Mouse (Mus musculus) midbrain, postnatal 0 days (tissue): ENCODE results near the gene Fam118a. TPM values are rescaled to one million over a fixed set of nuclear protein-coding genes. Genes with fewer than 3 reads are reported as not detected.

Experiments used
- ATAC-seq: fragments of 200-750 bp; cut with Nextera tagmentation; 2 replicates; pipeline ENCODE4 v1.8.0; 2017; ENCODE audit warnings: moderate number of reproducible peaks, mild to moderate bottlenecking, moderate TSS enrichment, moderate library complexity; ENCODE audit not compliant: low FRiP score
- DNase-seq: peaks from one replicate; pipeline ENCODE4 v3.0.0-alpha.2; 2015; ENCODE audit warnings: low spot score
- H3K27ac ChIP-seq: fragments of 300-500 bp; sonication (generic); 2 replicates; pipeline ENCODE4 v1.5.1; 2014; ENCODE audit warnings: low read depth, mild to moderate bottlenecking, low read length, mixed read lengths
- H3K27me3 ChIP-seq: fragments of 300-500 bp; sonication (generic); 2 replicates; pipeline ENCODE4 v1.6.1; 2014; ENCODE audit warnings: low read length, control low read depth, mixed read lengths; ENCODE audit not compliant: insufficient read depth
- H3K36me3 ChIP-seq: fragments of 300-500 bp; sonication (generic); 2 replicates; pipeline ENCODE4 v1.6.1; 2014; ENCODE audit warnings: low read length, control low read depth, mixed read lengths; ENCODE audit not compliant: insufficient read depth
- H3K4me1 ChIP-seq: fragments of 300-500 bp; sonication (generic); 2 replicates; pipeline ENCODE4 v1.6.1; 2014; ENCODE audit warnings: mild to moderate bottlenecking, control low read depth, antibody characterized with exemption, low read length, mixed read lengths; ENCODE audit not compliant: insufficient read depth
- H3K4me2 ChIP-seq: fragments of 300-500 bp; sonication (generic); 2 replicates; pipeline ENCODE4 v1.6.1; 2014; ENCODE audit warnings: low read depth, mild to moderate bottlenecking, low read length, mixed read lengths; ENCODE audit not compliant: poor library complexity, severe bottlenecking
- H3K4me3 ChIP-seq: fragments of 300-500 bp; sonication (generic); 2 replicates; pipeline ENCODE4 v1.5.1; 2014; ENCODE audit warnings: low read depth, mild to moderate bottlenecking, low read length, moderate library complexity
- H3K9ac ChIP-seq: fragments of 300-500 bp; sonication (generic); replicated peaks from 2 replicates; pipeline ENCODE4 v1.6.1; 2014; ENCODE audit warnings: mild to moderate bottlenecking, low read length, moderate library complexity, mixed read lengths; ENCODE audit not compliant: poor library complexity, severe bottlenecking
- H3K9me3 ChIP-seq: fragments of 300-500 bp; sonication (generic); 2 replicates; pipeline ENCODE4 v1.6.1; 2016; ENCODE audit warnings: low read length, control low read depth
- CTCF ChIP-seq: IDR thresholded peaks from 2 replicates; pipeline ENCODE4 v1.5.1; 2016; ENCODE audit warnings: antibody characterized with exemption, mild to moderate bottlenecking
- WGBS: fragments of 180-500 bp; shearing (Covaris S2); extraction: QIAGEN DNeasy Blood & Tissue Kit; methylation state at CpG from one replicate; pipeline ENCODE4 v1.1.7; 2014; 5-methylcytosine and 5-hydroxymethylcytosine counted together
- polyA plus RNA-seq: library from polyadenylated mRNA; unstranded; fragments of >200 nt; fragmentation: Nextera tagmentation; extraction: Ambion mirVana; gene quantifications from 2 replicates; pipeline ENCODE4 v1.2.1, GENCODE M21; 2015
- total RNA-seq: library from RNA; depleted of rRNA; stranded (reverse); fragments of >200 nt; gene quantifications from 2 replicates; pipeline ENCODE4 v1.2.3, GENCODE M21; 2014

Fam118a gene
- total and polyA plus RNA-seq, 2 experiments from 2014 or later, result 18.0 to 29.5 TPM

GRCm38 (mm10) chr15:85047865-85048264, 19.1 kb downstream of the Fam118a start:
- ATAC-seq, result no peak

GRCm38 (mm10) chr15:85049758-85050157, 21.0 kb downstream of the Fam118a start:
- Histone ChIP-seq H3K36me3 (peaks cover 73% of the 10 kb centered on the region), H3K4me2 (no peak overlapping the region), H3K4me3 (no peak overlapping the region), H3K9me3 (no peaks in the 10 kb centered on the region), H3K4me1 (no peaks in the 10 kb centered on the region), H3K27me3 (no peaks in the 10 kb centered on the region), H3K27ac (no peak overlapping the region), H3K9ac (no peak overlapping the region)
- no peak for TF ChIP-seq CTCF
- WGBS, result 88% methylated on average over 1 of the region's 1 CpGs
- ATAC-seq (no peak), DNase-seq (no peak)

More at GRCm38 (mm10) chr15:85047865-85048264, 19.1 kb downstream of the Fam118a start:
- Histone ChIP-seq H3K27ac (no peak overlapping the region), H3K27me3 (no peaks in the 10 kb centered on the region), H3K4me2 (no peak overlapping the region), H3K9ac (no peak overlapping the region), H3K9me3 (no peaks in the 10 kb centered on the region), H3K36me3 (peaks cover 61% of the 10 kb centered on the region), H3K4me1 (peaks cover 3% of the 10 kb centered on the region; the same call in 1 of the 2 replicates), H3K4me3 (no peak overlapping the region)
- TF ChIP-seq CTCF, result no peak
- no peak for DNase-seq
- WGBS, result 95% methylated on average over 4 of the region's 4 CpGs

GRCm38 (mm10) chr15:85054098-85054497, 25.4 kb downstream of the Fam118a start:
- Histone ChIP-seq H3K4me3 (no peak overlapping the region), H3K27me3 (no peaks in the 10 kb centered on the region), H3K4me2 (no peak overlapping the region), H3K9ac (no peak overlapping the region), H3K27ac (no peak overlapping the region), H3K9me3 (no peaks in the 10 kb centered on the region), H3K4me1 (no peaks in the 10 kb centered on the region), H3K36me3 (peaks cover 63% of the 10 kb centered on the region)
- 94% methylated on average over 3 of the region's 3 CpGs for WGBS
- DNase-seq (no peak), ATAC-seq (no peak)
- TF ChIP-seq CTCF, result no peak

- Histone ChIP-seq H3K27me3 (no peaks in the 10 kb centered on the region), H3K9me3 (no peaks in the 10 kb centered on the region), H3K4me1 (no peaks in the 10 kb centered on the region), H3K4me3 (no peak overlapping the region), H3K4me2 (no peak overlapping the region), H3K9ac (no peak overlapping the region), H3K36me3 (peaks cover 61% of the 10 kb centered on the region), H3K27ac (no peak overlapping the region)
- ATAC-seq (no peak), DNase-seq (no peak)
- WGBS, result 80% methylated on average over 4 of the region's 4 CpGs
- TF ChIP-seq CTCF, result no peak
Measured at GRCm38 (mm10) chr15:85055186-85055585, 26.4 kb downstream of the Fam118a start.

GRCm38 (mm10) chr15:85063421-85063820, 34.7 kb downstream of the Fam118a start:
- Histone ChIP-seq H3K4me1 (no peaks in the 10 kb centered on the region), H3K9ac (no peak overlapping the region), H3K27ac (no peak overlapping the region), H3K27me3 (no peaks in the 10 kb centered on the region), H3K9me3 (no peaks in the 10 kb centered on the region), H3K36me3 (peaks cover 23% of the 10 kb centered on the region), H3K4me2 (no peak overlapping the region), H3K4me3 (no peak overlapping the region)
- 92% methylated on average over 2 of the region's 2 CpGs for WGBS
- no peak for ATAC-seq
- no peak for DNase-seq
- no peak for TF ChIP-seq CTCF

GRCm38 (mm10) chr15:85070561-85070960, 41.8 kb downstream of the Fam118a start:
- H3K9ac ChIP-seq, result no peak overlapping the region
- WGBS, result 21% methylated on average over 2 of the region's 2 CpGs
- H3K36me3 ChIP-seq, result no peaks in the 10 kb centered on the region
- H3K4me2 ChIP-seq, result no peak overlapping the region
- peak; percentile 91 for TF ChIP-seq CTCF
- no peaks in the 10 kb centered on the region for H3K9me3 ChIP-seq
- H3K27ac ChIP-seq, result no peak overlapping the region
- ATAC-seq (no peak), DNase-seq (peak; percentile 76)
- H3K4me3 ChIP-seq, result no peak overlapping the region
- H3K27me3 ChIP-seq, result no peaks in the 10 kb centered on the region
- no peaks in the 10 kb centered on the region for H3K4me1 ChIP-seq
